Mouse (Mus musculus): ENCODE data around the gene Rad51c.

DNA sequence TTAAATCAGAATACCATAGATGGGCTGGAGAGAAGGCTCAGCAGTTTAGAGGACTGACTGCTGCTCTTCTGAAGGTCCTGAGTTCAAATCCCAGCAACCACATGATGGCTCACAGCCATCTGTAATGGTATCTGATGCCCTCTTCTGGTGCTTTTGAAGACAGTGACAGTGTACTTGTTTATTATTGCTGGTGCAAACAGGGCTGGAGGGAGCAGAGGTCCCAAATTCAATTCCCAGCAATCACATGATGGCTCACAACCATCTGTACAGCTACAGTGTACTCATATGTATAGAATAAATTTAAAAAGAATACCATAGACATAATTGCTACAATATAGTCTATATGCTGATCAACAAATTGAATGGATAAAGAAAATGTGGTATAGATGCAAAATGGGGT is 42.7 kb upstream of the Rad51c start:
- no peak for TF ChIP-seq TAL1 (IDR thresholded peaks at IDR 0.05; ENCODE audit: low read length)
- TF ChIP-seq GATA1 (IDR thresholded peaks at IDR 0.05; ENCODE audit: low read length), result no peak

All from erythroblast, embryonic 14.5 days (primary cell).